Mouse (Mus musculus) heart, postnatal 0 days (tissue): ENCODE measurements around the gene Slc17a9.

ENCODE experiments used
- CTCF ChIP-seq: IDR thresholded peaks from 2 replicates; pipeline ENCODE4 v1.5.1; 2016; ENCODE audit warnings: antibody characterized with exemption, control low read depth, low read depth
- EP300 ChIP-seq: IDR thresholded peaks from 2 replicates; pipeline ENCODE4 v1.6.1; 2016; ENCODE audit warnings: antibody characterized with exemption, low read depth

- TF ChIP-seq CTCF (no peak), EP300 (no peak)
These were observed 62.6 kb downstream of the Slc17a9 start for GRCm38 (mm10) chr2:180787566-180788232.
